Mouse (Mus musculus) liver, adult 2 months (tissue): ENCODE results near the gene Sox6. TPM values are rescaled to one million over a fixed set of nuclear protein-coding genes. Genes with fewer than 3 reads are reported as not detected.

ENCODE experiments used
- DNase-seq: peaks from one replicate; pipeline ENCODE4 v3.0.0-alpha.2; 2011; ENCODE audit warnings: low read depth, low spot score; ENCODE audit errors: extremely low read depth
- H3K27ac ChIP-seq: fragments of 200-500 bp; replicated peaks from 2 replicates; pipeline ENCODE4 v1.5.1; 2012; ENCODE audit warnings: low read depth, mild to moderate bottlenecking, control low read depth, inconsistent platforms, low read length; ENCODE audit not compliant: insufficient read depth
- H3K27me3 ChIP-seq: fragments of 200-500 bp; 2 replicates; pipeline ENCODE4 v1.6.1; 2012; ENCODE audit warnings: mild to moderate bottlenecking, moderate library complexity, low read length, inconsistent platforms; ENCODE audit not compliant: control insufficient read depth, insufficient read depth
- H3K36me3 ChIP-seq: fragments of 200-500 bp; 2 replicates; pipeline ENCODE4 v1.6.1; 2012; ENCODE audit warnings: low read length, inconsistent platforms; ENCODE audit not compliant: control insufficient read depth, insufficient read depth
- H3K4me1 ChIP-seq: fragments of 200-500 bp; 2 replicates; pipeline ENCODE4 v1.6.1; 2011; ENCODE audit warnings: low read length; ENCODE audit not compliant: control insufficient read depth, insufficient read depth
- H3K4me3 ChIP-seq: fragments of 200-500 bp; 2 replicates; pipeline ENCODE4 v1.5.1; 2011; ENCODE audit warnings: low read depth, mild to moderate bottlenecking, control low read depth, low read length, moderate library complexity; ENCODE audit not compliant: insufficient read depth
- H3K79me2 ChIP-seq: fragments of 200-500 bp; 2 replicates; pipeline ENCODE4 v1.6.1; 2012; ENCODE audit warnings: inconsistent platforms, mild to moderate bottlenecking, low read length, moderate library complexity; ENCODE audit not compliant: control insufficient read depth, insufficient read depth
- H3K9ac ChIP-seq: fragments of 200-500 bp; 2 replicates; pipeline ENCODE4 v1.6.1; 2012; ENCODE audit warnings: low read depth, mild to moderate bottlenecking, control low read depth, inconsistent platforms, low read length
- CTCF ChIP-seq: fragments of 200-500 bp; IDR thresholded peaks from 2 replicates; pipeline ENCODE4 v1.5.1; 2011; ENCODE audit warnings: low read depth, low read length, control low read depth
- POLR2A ChIP-seq: fragments of 200-500 bp; IDR thresholded peaks from 2 replicates; pipeline ENCODE4 v1.6.1; 2011; ENCODE audit warnings: low read length, control low read depth; ENCODE audit not compliant: insufficient read depth; ENCODE audit errors: extremely low read depth
- WGBS: fragments of 180-500 bp; shearing (Covaris S2); methylation state at CpG from one replicate; pipeline ENCODE4 v1.1.7; 2018; 5-methylcytosine and 5-hydroxymethylcytosine counted together
- polyA plus RNA-seq: library from polyadenylated mRNA; depleted of rRNA; stranded (reverse); fragments of >200 nt; gene quantifications from 2 replicates; pipeline ENCODE4 v1.2.3, GENCODE M21; 2012
- total RNA-seq: library from RNA; depleted of rRNA; stranded (reverse); fragments of >200 nt; gene quantifications from 2 replicates; pipeline ENCODE4 v1.2.3, GENCODE M21; 2014

Gene Sox6
- total and polyA plus RNA-seq, 2 experiments: 16.0 to 34.8 TPM

GRCm38 (mm10) chr7:115486431-115486830, 552.2 kb downstream of the Sox6 start:
- Histone ChIP-seq H3K27me3 (no peaks in the 10 kb centered on the region), H3K79me2 (no peaks in the 10 kb centered on the region), H3K4me1 (no peaks in the 10 kb centered on the region), H3K4me3 (no peak overlapping the region), H3K9ac (no peak overlapping the region), H3K36me3 (peaks cover 10% of the 10 kb centered on the region), H3K27ac (no peak overlapping the region)
- TF ChIP-seq POLR2A (no peak), CTCF (no peak)
- no peak for DNase-seq
- 93% methylated on average over 12 of the region's 12 CpGs for WGBS

DNA sequence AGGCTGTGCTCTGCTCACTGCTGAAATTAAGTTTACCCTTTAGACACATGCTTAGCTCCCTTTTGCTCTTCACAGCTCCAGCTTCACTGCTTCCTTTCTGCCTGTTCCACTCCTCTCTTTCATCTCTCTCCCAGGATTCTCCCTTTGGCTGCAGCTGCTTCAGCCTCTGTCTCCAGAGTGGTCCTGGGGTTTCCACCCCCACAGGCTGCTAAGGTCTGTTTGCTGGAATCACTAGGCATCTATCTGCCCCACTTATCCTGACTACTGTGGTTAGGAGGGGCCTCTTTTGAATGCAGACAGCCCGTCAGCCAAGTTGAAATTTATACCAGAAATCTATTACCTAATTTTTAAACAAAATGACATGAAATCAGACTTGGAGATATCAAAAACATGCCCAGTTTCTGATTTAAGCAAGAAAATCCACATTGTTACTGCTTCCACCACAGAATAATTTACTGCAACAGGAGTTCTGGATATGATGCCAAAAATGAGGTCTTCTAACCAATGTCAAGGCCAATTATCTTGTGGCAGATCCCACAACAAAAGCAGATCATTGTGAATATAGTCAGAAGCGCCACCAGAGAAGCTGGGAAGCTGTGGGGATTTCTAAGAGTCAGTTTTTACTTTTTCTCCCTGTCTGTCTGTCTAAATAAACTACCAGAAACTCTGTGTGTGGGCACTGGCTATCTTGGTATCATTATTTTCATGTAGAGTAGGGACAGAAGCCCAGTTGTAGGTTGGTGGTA, 552.8 kb downstream of the Sox6 start:
- DNase-seq: no peak
- WGBS: 92% methylated on average over 2 of the region's 2 CpGs
- peaks cover 10% of the 10 kb centered on the region for H3K36me3 ChIP-seq
- TF ChIP-seq CTCF (no peak), POLR2A (no peak)
- H3K27ac ChIP-seq: no peak overlapping the region
- H3K4me1 ChIP-seq: no peaks in the 10 kb centered on the region
- H3K4me3 ChIP-seq: no peak overlapping the region
- no peak overlapping the region for H3K9ac ChIP-seq
- H3K79me2 ChIP-seq: no peaks in the 10 kb centered on the region
- H3K27me3 ChIP-seq: no peaks in the 10 kb centered on the region

- WGBS: 79% methylated on average over 2 of the region's 2 CpGs
- H3K27me3 ChIP-seq: no peaks in the 10 kb centered on the region
- H3K27ac ChIP-seq: no peak overlapping the region
- H3K4me3 ChIP-seq: no peak overlapping the region
- H3K36me3 ChIP-seq: peaks cover 18% of the 10 kb centered on the region
- no peak for DNase-seq
- H3K9ac ChIP-seq: no peak overlapping the region
- TF ChIP-seq POLR2A (no peak), CTCF (no peak)
- H3K4me1 ChIP-seq: no peaks in the 10 kb centered on the region
- H3K79me2 ChIP-seq: no peaks in the 10 kb centered on the region
Observed at GRCm38 (mm10) chr7:115477763-115478162, 560.8 kb downstream of the Sox6 start.

DNA sequence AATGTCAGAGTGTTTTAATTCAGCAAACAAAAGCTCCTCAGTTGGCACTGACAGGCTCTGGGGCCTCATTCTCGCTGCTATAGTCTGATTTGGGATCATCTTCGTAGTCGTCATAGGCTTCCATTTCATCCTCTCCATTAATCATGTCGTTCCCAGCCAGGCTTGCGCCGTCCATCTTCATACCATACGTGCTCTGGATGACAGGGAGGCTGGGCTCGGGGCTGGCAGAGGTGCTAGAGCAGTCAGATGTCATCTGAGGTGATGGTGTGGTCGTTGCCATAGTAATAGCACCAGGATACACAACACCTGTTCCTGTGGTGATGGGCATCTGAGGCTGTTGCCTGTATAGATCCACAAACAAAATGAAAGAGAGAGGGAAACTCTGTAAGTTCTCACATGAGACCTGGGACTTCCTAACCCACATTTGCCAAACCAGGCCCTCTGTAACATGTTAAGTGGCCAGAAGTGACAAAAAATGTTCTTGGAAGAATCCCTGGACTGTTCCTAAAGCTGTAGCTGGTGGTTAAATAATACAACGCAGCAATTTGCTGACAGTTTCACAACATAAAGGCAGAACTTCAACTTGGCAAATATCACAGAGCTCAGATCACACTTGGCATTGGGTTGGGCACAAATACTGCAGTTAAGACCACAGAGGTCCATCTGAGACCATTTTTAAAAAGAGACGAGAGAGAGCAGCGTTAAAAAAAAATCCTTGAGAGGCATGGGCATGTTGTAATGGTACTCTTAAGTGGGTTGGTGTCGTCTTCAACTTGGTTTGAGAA, 561.5 kb downstream of the Sox6 start:
- Histone ChIP-seq H3K4me1 (no peaks in the 10 kb centered on the region), H3K4me3 (no peak overlapping the region), H3K27ac (no peak overlapping the region), H3K79me2 (no peaks in the 10 kb centered on the region), H3K27me3 (no peaks in the 10 kb centered on the region), H3K9ac (no peak overlapping the region), H3K36me3 (peaks cover 16% of the 10 kb centered on the region)
- no peak for TF ChIP-seq CTCF
- TF ChIP-seq POLR2A: no peak
- 78% methylated on average over 13 of the region's 13 CpGs for WGBS
- no peak for DNase-seq

- no peaks in the 10 kb centered on the region for H3K4me1 ChIP-seq
- H3K4me3 ChIP-seq: no peak overlapping the region
- no peak overlapping the region for H3K27ac ChIP-seq
- TF ChIP-seq POLR2A: no peak
- no peak for TF ChIP-seq CTCF
- no peaks in the 10 kb centered on the region for H3K79me2 ChIP-seq
- no peaks in the 10 kb centered on the region for H3K27me3 ChIP-seq
- no peak overlapping the region for H3K9ac ChIP-seq
- 86% methylated on average over 6 of the region's 6 CpGs for WGBS
- peaks cover 16% of the 10 kb centered on the region for H3K36me3 ChIP-seq
- no peak for DNase-seq
Observed at GRCm38 (mm10) chr7:115475176-115475575, 563.4 kb downstream of the Sox6 start.

DNA sequence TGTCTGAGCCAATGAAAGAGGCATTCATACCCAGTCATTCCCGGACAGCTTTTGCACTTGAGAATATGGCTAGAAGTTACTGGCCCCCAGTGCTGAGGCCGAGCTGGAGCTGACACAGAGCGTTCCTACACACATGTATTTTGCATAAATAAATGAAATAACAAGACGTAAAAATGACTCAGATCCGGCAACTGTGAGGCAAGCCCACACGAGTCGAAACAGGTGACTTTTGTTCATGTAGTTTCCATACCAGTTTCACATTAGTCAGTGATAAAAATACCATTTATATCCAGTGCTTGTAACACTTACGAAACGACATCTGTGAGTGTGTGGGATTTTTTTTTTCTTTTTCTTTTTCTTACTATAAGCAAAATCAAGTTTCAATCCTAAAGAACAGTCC, 564.5 kb downstream of the Sox6 start:
- no peaks in the 10 kb centered on the region for H3K4me1 ChIP-seq
- H3K36me3 ChIP-seq: peaks cover 16% of the 10 kb centered on the region
- 93% methylated on average over 9 of the region's 9 CpGs for WGBS
- H3K4me3 ChIP-seq: no peak overlapping the region
- H3K27ac ChIP-seq: no peak overlapping the region
- TF ChIP-seq POLR2A: no peak
- no peak for TF ChIP-seq CTCF
- no peak overlapping the region for H3K9ac ChIP-seq
- no peak for DNase-seq
- no peaks in the 10 kb centered on the region for H3K27me3 ChIP-seq
- H3K79me2 ChIP-seq: no peaks in the 10 kb centered on the region
